Mouse (Mus musculus): ENCODE measurements around the gene Hint2. TPM values are rescaled to one million over a fixed set of nuclear protein-coding genes. Genes with fewer than 3 reads are reported as not detected.
A peak's percentile ranks its signal among the peaks of the same experiment; 100 is the strongest.

The Hint2 gene
- polyA plus RNA-seq, 1 experiment = 30.1 TPM

- H3K9me3 ChIP-seq (replicated peaks; ENCODE audit: control insufficient read depth, insufficient read depth, low read length, poor library complexity, severe bottlenecking) = no peaks in the 10 kb centered on the region
- no peak overlapping the region for H3K27ac ChIP-seq (ENCODE audit: insufficient read depth, low read length)
- H3K4me1 ChIP-seq (ENCODE audit: control insufficient read depth, insufficient read depth, low read length) = no peaks in the 10 kb centered on the region
- H3K4me3 ChIP-seq (ENCODE audit: low read depth, low read length) = no peak overlapping the region
- no peaks in the 10 kb centered on the region for H3K36me3 ChIP-seq (ENCODE audit: control insufficient read depth, insufficient read depth, low read length, poor library complexity, severe bottlenecking)
- TF ChIP-seq CTCF (IDR thresholded peaks at IDR 0.05; ENCODE audit: low read depth, low read length) (no peak), POLR2A (IDR thresholded peaks at IDR 0.05; ENCODE audit: insufficient read depth, low read length) (no peak), EP300 (IDR thresholded peaks at IDR 0.05; ENCODE audit: insufficient read depth, low read depth, low read length) (no peak)
- no peak overlapping the region for H3K9ac ChIP-seq (ENCODE audit: low read depth, poor library complexity, severe bottlenecking)
- H3K27me3 ChIP-seq (ENCODE audit: control insufficient read depth, insufficient read depth, low read length, poor library complexity, severe bottlenecking) = peaks cover 5% of the 10 kb centered on the region; the same call in 1 of the 2 replicates
Measured at GRCm38 (mm10) chr4:43633736-43634135, 22.5 kb downstream of the Hint2 start.

DNA sequence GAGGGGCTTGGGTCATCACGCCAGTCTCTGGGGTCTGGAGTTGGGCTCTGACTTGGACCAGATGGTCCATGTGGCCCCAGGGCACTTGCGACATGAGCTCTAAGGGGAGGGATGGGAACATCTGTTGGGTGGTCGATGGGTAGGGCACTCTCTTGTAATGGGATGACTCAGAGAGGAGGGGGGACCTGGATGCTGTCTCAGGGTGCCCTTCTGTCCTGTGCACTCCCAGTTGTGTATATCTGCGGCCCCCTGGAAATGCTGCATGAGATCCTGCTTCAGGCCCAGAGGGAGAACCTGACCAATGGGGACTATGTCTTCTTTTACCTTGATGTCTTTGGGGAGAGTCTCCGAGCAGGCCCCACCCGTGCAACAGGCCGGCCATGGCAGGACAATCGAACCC, 23.0 kb downstream of the Hint2 start:
- H3K9ac ChIP-seq (ENCODE audit: low read depth, poor library complexity, severe bottlenecking) = no peak overlapping the region
- TF ChIP-seq CTCF (IDR thresholded peaks at IDR 0.05; ENCODE audit: low read depth, low read length) (no peak), POLR2A (IDR thresholded peaks at IDR 0.05; ENCODE audit: insufficient read depth, low read length) (no peak), EP300 (IDR thresholded peaks at IDR 0.05; ENCODE audit: insufficient read depth, low read depth, low read length) (no peak)
- no peaks in the 10 kb centered on the region for H3K4me1 ChIP-seq (ENCODE audit: control insufficient read depth, insufficient read depth, low read length)
- no peak overlapping the region for H3K27ac ChIP-seq (ENCODE audit: insufficient read depth, low read length)
- no peak overlapping the region for H3K4me3 ChIP-seq (ENCODE audit: low read depth, low read length)
- no peaks in the 10 kb centered on the region for H3K9me3 ChIP-seq (replicated peaks; ENCODE audit: control insufficient read depth, insufficient read depth, low read length, poor library complexity, severe bottlenecking)
- H3K27me3 ChIP-seq (ENCODE audit: control insufficient read depth, insufficient read depth, low read length, poor library complexity, severe bottlenecking) = peaks cover 5% of the 10 kb centered on the region; the same call in 1 of the 2 replicates
- no peaks in the 10 kb centered on the region for H3K36me3 ChIP-seq (ENCODE audit: control insufficient read depth, insufficient read depth, low read length, poor library complexity, severe bottlenecking)

DNA sequence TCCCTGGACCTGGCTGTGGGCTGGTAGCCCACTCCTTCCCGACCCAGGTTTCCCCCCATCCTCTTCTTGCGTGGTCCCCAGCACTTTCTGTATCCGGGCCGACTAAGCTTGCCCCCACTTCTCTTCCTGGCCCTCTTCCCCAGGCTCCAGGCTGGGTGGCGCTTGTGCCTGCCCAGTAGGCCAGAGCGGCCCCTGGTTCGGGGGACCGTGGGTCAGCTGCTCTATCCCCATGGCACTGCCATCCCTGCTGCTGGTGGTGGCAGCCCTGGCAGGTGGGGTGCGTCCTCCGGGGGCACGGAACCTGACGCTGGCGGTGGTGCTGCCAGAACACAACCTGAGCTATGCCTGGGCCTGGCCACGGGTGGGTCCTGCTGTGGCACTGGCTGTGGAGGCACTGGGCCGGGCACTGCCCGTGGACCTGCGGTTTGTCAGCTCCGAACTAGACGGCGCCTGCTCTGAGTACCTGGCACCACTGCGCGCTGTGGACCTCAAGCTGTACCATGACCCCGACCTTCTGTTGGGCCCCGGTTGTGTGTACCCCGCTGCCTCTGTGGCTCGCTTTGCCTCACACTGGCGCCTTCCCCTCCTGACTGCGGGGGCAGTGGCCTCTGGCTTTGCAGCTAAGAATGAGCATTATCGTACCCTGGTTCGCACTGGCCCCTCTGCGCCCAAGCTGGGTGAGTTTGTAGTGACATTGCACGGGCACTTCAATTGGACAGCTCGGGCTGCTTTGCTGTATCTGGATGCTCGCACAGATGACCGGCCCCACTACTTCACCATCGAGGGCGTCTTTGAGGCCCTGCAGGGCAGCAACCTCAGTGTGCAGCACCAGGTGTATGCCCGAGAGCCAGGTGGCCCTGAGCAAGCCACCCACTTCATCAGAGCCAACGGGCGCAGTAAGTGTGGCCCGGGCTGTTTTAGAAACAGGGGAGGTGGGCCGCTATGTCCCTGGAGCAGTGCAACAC, 24.0 kb downstream of the Hint2 start:
- Histone ChIP-seq H3K9me3 (replicated peaks; ENCODE audit: control insufficient read depth, insufficient read depth, low read length, poor library complexity, severe bottlenecking) (no peaks in the 10 kb centered on the region), H3K27me3 (ENCODE audit: control insufficient read depth, insufficient read depth, low read length, poor library complexity, severe bottlenecking) (peaks cover 5% of the 10 kb centered on the region; the same call in 1 of the 2 replicates), H3K9ac (ENCODE audit: low read depth, poor library complexity, severe bottlenecking) (peak overlapping the region; percentile 92), H3K36me3 (ENCODE audit: control insufficient read depth, insufficient read depth, low read length, poor library complexity, severe bottlenecking) (no peaks in the 10 kb centered on the region), H3K4me1 (ENCODE audit: control insufficient read depth, insufficient read depth, low read length) (no peaks in the 10 kb centered on the region), H3K27ac (ENCODE audit: insufficient read depth, low read length) (no peak overlapping the region), H3K4me3 (ENCODE audit: low read depth, low read length) (peak overlapping the region; percentile 81)
- TF ChIP-seq EP300 (IDR thresholded peaks at IDR 0.05; ENCODE audit: insufficient read depth, low read depth, low read length) = no peak
- no peak for TF ChIP-seq CTCF (IDR thresholded peaks at IDR 0.05; ENCODE audit: low read depth, low read length)
- TF ChIP-seq POLR2A (IDR thresholded peaks at IDR 0.05; ENCODE audit: insufficient read depth, low read length) = no peak

- no peak within 1 kb of the TSS for H3K27ac ChIP-seq (ENCODE audit: insufficient read depth, low read length)
- no peaks in the 10 kb centered on the region for H3K36me3 ChIP-seq (ENCODE audit: control insufficient read depth, insufficient read depth, low read length, poor library complexity, severe bottlenecking)
- no peaks in the 10 kb centered on the region for H3K9me3 ChIP-seq (replicated peaks; ENCODE audit: control insufficient read depth, insufficient read depth, low read length, poor library complexity, severe bottlenecking)
- TF ChIP-seq EP300 (IDR thresholded peaks at IDR 0.05; ENCODE audit: insufficient read depth, low read depth, low read length) = no peak
- no peak for TF ChIP-seq CTCF (IDR thresholded peaks at IDR 0.05; ENCODE audit: low read depth, low read length)
- TF ChIP-seq POLR2A (IDR thresholded peaks at IDR 0.05; ENCODE audit: insufficient read depth, low read length) = no peak
- H3K4me3 ChIP-seq (ENCODE audit: low read depth, low read length) = peak within 1 kb of the TSS; percentile 81
- peaks cover 5% of the 10 kb centered on the region; the same call in 1 of the 2 replicates for H3K27me3 ChIP-seq (ENCODE audit: control insufficient read depth, insufficient read depth, low read length, poor library complexity, severe bottlenecking)
- H3K4me1 ChIP-seq (ENCODE audit: control insufficient read depth, insufficient read depth, low read length) = no peaks in the 10 kb centered on the region
- peak within 1 kb of the TSS; percentile 92 for H3K9ac ChIP-seq (ENCODE audit: low read depth, poor library complexity, severe bottlenecking)
Measured at GRCm38 (mm10) chr4:43631046-43631955, 25.0 kb downstream of the Hint2 start, which contains the start of gene Npr2. Npr2 (plus strand) TSS chr4:43631935.

GRCm38 (mm10) chr4:43630671-43631045, 25.6 kb downstream of the Hint2 start:
- Histone ChIP-seq H3K27me3 (ENCODE audit: control insufficient read depth, insufficient read depth, low read length, poor library complexity, severe bottlenecking) (peaks cover 5% of the 10 kb centered on the region; the same call in 1 of the 2 replicates), H3K27ac (ENCODE audit: insufficient read depth, low read length) (no peak overlapping the region)

More at GRCm38 (mm10) chr4:43630671-43631045, 25.6 kb downstream of the Hint2 start:
- Histone ChIP-seq H3K9ac (ENCODE audit: low read depth, poor library complexity, severe bottlenecking) (no peak overlapping the region), H3K4me3 (ENCODE audit: low read depth, low read length) (no peak overlapping the region), H3K36me3 (ENCODE audit: control insufficient read depth, insufficient read depth, low read length, poor library complexity, severe bottlenecking) (no peaks in the 10 kb centered on the region), H3K4me1 (ENCODE audit: control insufficient read depth, insufficient read depth, low read length) (no peaks in the 10 kb centered on the region), H3K9me3 (replicated peaks; ENCODE audit: control insufficient read depth, insufficient read depth, low read length, poor library complexity, severe bottlenecking) (peaks cover under 1% of the 10 kb centered on the region; the same call in 1 of the 2 replicates)
- TF ChIP-seq POLR2A (IDR thresholded peaks at IDR 0.05; ENCODE audit: insufficient read depth, low read length) (no peak), EP300 (IDR thresholded peaks at IDR 0.05; ENCODE audit: insufficient read depth, low read depth, low read length) (no peak), CTCF (IDR thresholded peaks at IDR 0.05; ENCODE audit: low read depth, low read length) (no peak)
